Mouse (Mus musculus) liver, embryonic 14.5 days (tissue): Measurements from ENCODE around the gene Rnf24. TPM values are rescaled to one million over a fixed set of nuclear protein-coding genes. Genes with fewer than 3 reads are reported as not detected.
"Not testable (repeated sequence)": the region's sequence is repeated elsewhere in the genome, so short reads cannot be mapped to it uniquely, and the experiment has no call there.

ENCODE experiments used
- ATAC-seq: fragments of 200-750 bp; cut with Nextera tagmentation; 2 replicates; pipeline ENCODE4 v1.8.0; 2017; ENCODE audit warnings: moderate number of reproducible peaks, mild to moderate bottlenecking, moderate library complexity; ENCODE audit not compliant: insufficient read depth
- DNase-seq, 3 experiments: peaks; one replicate each; pipeline ENCODE4 v3.0.0-alpha.2; 2012 to 2013; ENCODE audit warnings: low read depth in 3 of 3, low spot score in 3 of 3
- H3K27ac ChIP-seq: fragments of 300-500 bp; sonication (generic); 2 replicates; pipeline ENCODE4 v1.5.1; 2014; ENCODE audit warnings: moderate library complexity, mild to moderate bottlenecking, control low read depth, inconsistent platforms
- H3K27me3 ChIP-seq: fragments of 300-500 bp; sonication (generic); 2 replicates; pipeline ENCODE4 v1.6.1; 2014; ENCODE audit warnings: mild to moderate bottlenecking, low read length, moderate library complexity; ENCODE audit not compliant: control insufficient read depth, insufficient read depth
- H3K36me3 ChIP-seq: fragments of 300-500 bp; sonication (generic); replicated peaks from 2 replicates; pipeline ENCODE4 v1.6.1; 2014; ENCODE audit warnings: low read depth; ENCODE audit not compliant: control insufficient read depth, insufficient read depth
- H3K4me1 ChIP-seq, 2 experiments: fragments of 200-500 bp in 1 of 2; fragments of 300-500 bp in 1 of 2; sonication (generic) in 1 of 2; replicated peaks; 2 replicates each; pipeline ENCODE4 v1.6.1; 2012 to 2014; ENCODE audit warnings: antibody characterized with exemption in 1 of 2, inconsistent platforms in 1 of 2, low read length in 1 of 2; ENCODE audit not compliant: control insufficient read depth in 2 of 2, insufficient read depth in 2 of 2
- H3K4me2 ChIP-seq: fragments of 300-500 bp; sonication (generic); 2 replicates; pipeline ENCODE4 v1.6.1; 2014; ENCODE audit warnings: low read depth, mild to moderate bottlenecking, control low read depth, moderate library complexity
- H3K4me3 ChIP-seq, 2 experiments: fragments of 200-500 bp in 1 of 2; fragments of 300-500 bp in 1 of 2; sonication (generic) in 1 of 2; 2 replicates each; pipeline ENCODE4 v1.5.1; 2012 to 2014; ENCODE audit warnings: low read depth in 2 of 2, low read length in 2 of 2, mild to moderate bottlenecking in 2 of 2, control low read depth in 1 of 2, inconsistent platforms in 1 of 2, moderate library complexity in 1 of 2; ENCODE audit not compliant: insufficient read depth in 1 of 2
- H3K9ac ChIP-seq: fragments of 300-500 bp; sonication (generic); replicated peaks from 2 replicates; pipeline ENCODE4 v1.6.1; 2014; ENCODE audit warnings: mild to moderate bottlenecking, control low read depth, moderate library complexity
- H3K9me3 ChIP-seq: fragments of 300-500 bp; sonication (generic); 2 replicates; pipeline ENCODE4 v1.6.1; 2016; ENCODE audit warnings: low read length, mixed read lengths; ENCODE audit not compliant: control insufficient read depth
- CTCF ChIP-seq: IDR thresholded peaks from 2 replicates; pipeline ENCODE4 v1.5.1; 2016; ENCODE audit warnings: antibody characterized with exemption, low read depth, control low read depth
- EP300 ChIP-seq: IDR thresholded peaks from 2 replicates; pipeline ENCODE4 v1.6.1; 2016; ENCODE audit warnings: antibody characterized with exemption, low read depth
- WGBS: fragments of 180-500 bp; shearing (Covaris S2); extraction: QIAGEN DNeasy Blood & Tissue Kit; methylation state at CpG from one replicate; pipeline ENCODE4 v1.1.7; 2014; ENCODE audit not compliant: insufficient replicate concordance; 5-methylcytosine and 5-hydroxymethylcytosine counted together
- polyA plus RNA-seq, 2 experiments: library from polyadenylated mRNA; depleted of rRNA in 1 of 2; stranded (reverse) in 1 of 2; unstranded in 1 of 2; fragments of >200 nt; fragmentation: Nextera tagmentation in 1 of 2; extraction: Ambion mirVana in 1 of 2; gene quantifications; 2 replicates each; pipeline versions ENCODE4 v1.2.1 to v1.2.3; 2012 to 2014

Rnf24 gene
- polyA plus RNA-seq, 2 experiments: 0.32 to 0.55 TPM

- TF ChIP-seq EP300 (no peak), CTCF (no peak)
- no peak overlapping the region for H3K4me3 ChIP-seq
- H3K4me1 ChIP-seq: no peaks in the 10 kb centered on the region
- H3K9ac ChIP-seq: no peak overlapping the region
- DNase-seq: no peak
- no peak overlapping the region for H3K4me2 ChIP-seq
- no peak for ATAC-seq
- no peaks in the 10 kb centered on the region for H3K36me3 ChIP-seq
- H3K27ac ChIP-seq: no peak overlapping the region
- H3K27me3 ChIP-seq: no peaks in the 10 kb centered on the region
- WGBS: 37% methylated on average over 3 of the region's 3 CpGs
- H3K9me3 ChIP-seq: no peaks in the 10 kb centered on the region
Measured at GRCm38 (mm10) chr2:131326044-131326443, 26.6 kb downstream of the Rnf24 start.

GRCm38 (mm10) chr2:131323675-131324074 lies 29.0 kb downstream of the Rnf24 start:
- no peak overlapping the region for H3K9ac ChIP-seq
- WGBS: 8% methylated on average over 1 of the region's 1 CpGs

GRCm38 (mm10) chr2:131321192-131321591 lies 31.5 kb downstream of the Rnf24 start:
- H3K4me2 ChIP-seq, H3K27ac ChIP-seq, H3K4me1 ChIP-seq, H3K36me3 ChIP-seq, H3K27me3 ChIP-seq, H3K9me3 ChIP-seq, DNase-seq, ATAC-seq, H3K9ac ChIP-seq, H3K4me3 ChIP-seq: not testable (repeated sequence)
- WGBS: 11% methylated on average over 3 of the region's 3 CpGs

More at GRCm38 (mm10) chr2:131323675-131324074, 29.0 kb downstream of the Rnf24 start:
- no peak overlapping the region for H3K4me2 ChIP-seq
- TF ChIP-seq CTCF (no peak), EP300 (no peak)
- ATAC-seq (no peak), DNase-seq (no peak)
- no peak overlapping the region for H3K4me3 ChIP-seq
- no peaks in the 10 kb centered on the region for H3K4me1 ChIP-seq
- H3K36me3 ChIP-seq: no peaks in the 10 kb centered on the region
- no peaks in the 10 kb centered on the region for H3K9me3 ChIP-seq
- no peak overlapping the region for H3K27ac ChIP-seq
- H3K27me3 ChIP-seq: no peaks in the 10 kb centered on the region

GRCm38 (mm10) chr2:131319401-131319800 lies 33.3 kb downstream of the Rnf24 start:
- Histone ChIP-seq H3K4me2 (no peak overlapping the region), H3K27ac (no peak overlapping the region), H3K27me3 (no peaks in the 10 kb centered on the region), H3K9ac (no peak overlapping the region), H3K9me3 (no peaks in the 10 kb centered on the region), H3K4me3 (no peak overlapping the region), H3K36me3 (no peaks in the 10 kb centered on the region), H3K4me1 (no peaks in the 10 kb centered on the region)
- ATAC-seq (no peak), DNase-seq (no peak)
- TF ChIP-seq EP300 (no peak), CTCF (no peak)
- 73% methylated on average over 6 of the region's 6 CpGs for WGBS

- WGBS: 65% methylated on average over 2 of the region's 2 CpGs
- no peak overlapping the region for H3K4me2 ChIP-seq
- H3K4me1 ChIP-seq: 0 out of 4 replicates have a peak, but pooled peaks cover 0 to 3% of the 10 kb centered on the region in 2 experiments
- DNase-seq: no peak
- H3K27ac ChIP-seq: no peak overlapping the region
- H3K9ac ChIP-seq: no peak overlapping the region
- ATAC-seq: no peak
- TF ChIP-seq EP300 (no peak), CTCF (no peak)
- H3K4me3 ChIP-seq: no peak overlapping the region
- no peaks in the 10 kb centered on the region for H3K27me3 ChIP-seq
- no peaks in the 10 kb centered on the region for H3K36me3 ChIP-seq
- H3K9me3 ChIP-seq: no peaks in the 10 kb centered on the region
Measured at GRCm38 (mm10) chr2:131316167-131316566, 36.5 kb downstream of the Rnf24 start.
